Mouse (Mus musculus): ENCODE measurements at regions not wholly inside any gene's neighbourhood (a gene's known extent, or its start where the extent isn't known, plus 50 kb on each side); places are given as distances from the start of the nearest gene placed in this dataset.

- no peak for TF ChIP-seq HCFC1 (IDR thresholded peaks at IDR 0.05; ENCODE audit: borderline replicate concordance, insufficient read depth, low read length)
- no peak for TF ChIP-seq CHD2 (IDR thresholded peaks at IDR 0.05; ENCODE audit: low read depth, low read length)
Measured at GRCm38 (mm10) chr2:160485515-160485914, 118.7 kb upstream of the Mafb start.
